Mouse (Mus musculus): ENCODE results near the gene Scly. TPM values are rescaled to one million over a fixed set of nuclear protein-coding genes. Genes with fewer than 3 reads are reported as not detected.

Gene Scly
- total RNA-seq, 2 experiments from 2014 or later = 8.1 TPM

GRCm38 (mm10) chr1:91362113-91362512 is 64.0 kb downstream of the Scly start:
- DNase-seq (ENCODE audit: low spot score) = no peak

- DNase-seq (ENCODE audit: low spot score) = peak; percentile 66
These were observed 66.9 kb downstream of the Scly start for GRCm38 (mm10) chr1:91364822-91365644.

GRCm38 (mm10) chr1:91365816-91366214 is 67.7 kb downstream of the Scly start:
- no peak for DNase-seq (ENCODE audit: low spot score)

- peak; percentile 70 for DNase-seq (ENCODE audit: low spot score)
These were observed 68.3 kb downstream of the Scly start, which contains the start of gene Erfe for GRCm38 (mm10) chr1:91366215-91367108. Gene Erfe (plus strand): TSS chr1:91366430.

- DNase-seq (ENCODE audit: low spot score) = no peak
These were observed 69.2 kb downstream of the Scly start for GRCm38 (mm10) chr1:91367295-91367694.

- no peak for DNase-seq (ENCODE audit: low spot score)
These were observed 71.3 kb downstream of the Scly start for GRCm38 (mm10) chr1:91369408-91369807.

- DNase-seq (ENCODE audit: low spot score) = no peak
These were observed 71.9 kb downstream of the Scly start for GRCm38 (mm10) chr1:91370055-91370454.

Other genes with a start within 250 kb of the Scly start
- not detected for gene Rbm44, start 153.2 kb upstream of the Scly start, total RNA-seq (2021)
- gene Ramp1, start 118.5 kb upstream of the Scly start, total RNA-seq (2021) = 10 to 100 TPM; 22.6 to 23.3 TPM
- 10 to 100 TPM; 50.7 to 53.9 TPM for gene Ube2f, start 48.0 kb upstream of the Scly start, total RNA-seq (2021)
- under 1 TPM in 1 of 2 experiments, not detected in 1; 0.12 TPM for gene Espnl, start 23.7 kb downstream of the Scly start, total RNA-seq (2021)
- gene Klhl30, start 52.7 kb downstream of the Scly start, total RNA-seq (2021) = 10 to 100 TPM; 72.6 to 80.4 TPM
- gene Erfe, start 68.1 kb downstream of the Scly start, total RNA-seq (2021) = 1 to 10 TPM; 1.2 to 1.6 TPM
- 10 to 100 TPM; 35.4 to 40.1 TPM for gene Ilkap, start 100.5 kb downstream of the Scly start, total RNA-seq (2021)
- gene Hes6, start 115.7 kb downstream of the Scly start, total RNA-seq (2021) = 1 to 10 TPM; 6.0 to 6.4 TPM
- 1 to 10 TPM; 2.3 to 3.0 TPM for gene Per2, start 161.0 kb downstream of the Scly start, total RNA-seq (2021)
- gene Traf3ip1, start 196.3 kb downstream of the Scly start, total RNA-seq (2021) = 1 to 10 TPM; 3.0 to 4.1 TPM
- gene Asb1, start 242.2 kb downstream of the Scly start, total RNA-seq (2021) = 10 to 100 TPM; 14.8 to 16.2 TPM

All from gastrocnemius, adult 18-20 months (tissue).